Mouse (Mus musculus) ES-E14 (cell line): ENCODE data around the gene Zfp784. TPM values are rescaled to one million over a fixed set of nuclear protein-coding genes. Genes with fewer than 3 reads are reported as not detected.

Experiments used
- DNase-seq: peaks from one replicate; pipeline ENCODE4 v3.0.0-alpha.2; 2013; ENCODE audit warnings: low read depth, low spot score
- H3K27ac ChIP-seq: 2 replicates; pipeline ENCODE4 v1.5.1; 2012; ENCODE audit warnings: low read depth, mild to moderate bottlenecking, low read length, moderate library complexity, mixed read lengths; ENCODE audit not compliant: poor library complexity, insufficient read depth, severe bottlenecking
- H3K36me3 ChIP-seq: 2 replicates; pipeline ENCODE4 v1.6.1; 2012; ENCODE audit warnings: mild to moderate bottlenecking, low read length, moderate library complexity, mixed read lengths; ENCODE audit not compliant: control insufficient read depth, poor library complexity, insufficient read depth, severe bottlenecking
- H3K4me1 ChIP-seq, 2 experiments: fragments of 150-350 bp in 1 of 2; sonication (generic) in 1 of 2; 2 replicates each; pipeline ENCODE4 v1.6.1; 2012; ENCODE audit warnings: low read length in 2 of 2, mild to moderate bottlenecking in 1 of 2, mixed read lengths in 1 of 2; ENCODE audit not compliant: control insufficient read depth in 2 of 2, insufficient read depth in 2 of 2, poor library complexity in 1 of 2
- H3K4me3 ChIP-seq, 2 experiments: fragments of 150-350 bp in 1 of 2; sonication (generic) in 1 of 2; 2 replicates each; pipeline ENCODE4 v1.5.1; 2012; ENCODE audit warnings: low read length in 2 of 2, low read depth in 1 of 2, mild to moderate bottlenecking in 1 of 2, mixed read lengths in 1 of 2; ENCODE audit not compliant: insufficient read depth in 1 of 2, poor library complexity in 1 of 2, severe bottlenecking in 1 of 2
- H3K9ac ChIP-seq: 2 replicates; pipeline ENCODE4 v1.6.1; 2012; ENCODE audit warnings: low read depth, mild to moderate bottlenecking, low read length, mixed read lengths; ENCODE audit not compliant: poor library complexity, insufficient read depth, severe bottlenecking
- H3K9me3 ChIP-seq: fragments of 150-350 bp; sonication (generic); 2 replicates; pipeline ENCODE4 v1.6.1; 2012; ENCODE audit warnings: low read depth, mild to moderate bottlenecking, low read length; ENCODE audit not compliant: control insufficient read depth, insufficient read depth
- CHD2 ChIP-seq: IDR thresholded peaks from 2 replicates; pipeline ENCODE4 v1.6.1; 2014; ENCODE audit warnings: mild to moderate bottlenecking, low read depth, low read length, inconsistent platforms
- HCFC1 ChIP-seq: IDR thresholded peaks from 2 replicates; pipeline ENCODE4 v1.6.1; 2012; ENCODE audit warnings: low read length, inconsistent platforms, borderline replicate concordance; ENCODE audit not compliant: insufficient read depth
- MAFK ChIP-seq: IDR thresholded peaks from 2 replicates; pipeline ENCODE4 v1.6.1; 2014; ENCODE audit warnings: mild to moderate bottlenecking, low read depth, low read length, inconsistent platforms; ENCODE audit not compliant: insufficient read depth
- ZC3H11A ChIP-seq: IDR thresholded peaks from 2 replicates; pipeline ENCODE4 v1.6.1; 2012; ENCODE audit warnings: low read depth, mild to moderate bottlenecking, inconsistent platforms, low read length, borderline replicate concordance
- ZNF384 ChIP-seq: IDR thresholded peaks from 2 replicates; pipeline ENCODE4 v1.6.1; 2012; ENCODE audit warnings: low read depth, low read length, inconsistent platforms
- in situ Hi-C, 2 experiments: fragments of 600-800 bp; cut with MboI; formaldehyde crosslinking; loops; one replicate each; pipeline ENCODE4 v1.15.1; 2025; ENCODE audit warnings: low sequenced_read_pairs in 2 of 2, inconsistent platforms in 1 of 2; ENCODE audit not compliant: unreplicated experiment in 2 of 2
- total RNA-seq: library from RNA; depleted of rRNA; stranded (reverse); fragments of 300-350 nt; gene quantifications from 2 replicates; pipeline ENCODE4 v1.2.3, GENCODE M21; 2012

Zfp784 gene
- total RNA-seq, 1 experiment, result 0.71 TPM

DNA sequence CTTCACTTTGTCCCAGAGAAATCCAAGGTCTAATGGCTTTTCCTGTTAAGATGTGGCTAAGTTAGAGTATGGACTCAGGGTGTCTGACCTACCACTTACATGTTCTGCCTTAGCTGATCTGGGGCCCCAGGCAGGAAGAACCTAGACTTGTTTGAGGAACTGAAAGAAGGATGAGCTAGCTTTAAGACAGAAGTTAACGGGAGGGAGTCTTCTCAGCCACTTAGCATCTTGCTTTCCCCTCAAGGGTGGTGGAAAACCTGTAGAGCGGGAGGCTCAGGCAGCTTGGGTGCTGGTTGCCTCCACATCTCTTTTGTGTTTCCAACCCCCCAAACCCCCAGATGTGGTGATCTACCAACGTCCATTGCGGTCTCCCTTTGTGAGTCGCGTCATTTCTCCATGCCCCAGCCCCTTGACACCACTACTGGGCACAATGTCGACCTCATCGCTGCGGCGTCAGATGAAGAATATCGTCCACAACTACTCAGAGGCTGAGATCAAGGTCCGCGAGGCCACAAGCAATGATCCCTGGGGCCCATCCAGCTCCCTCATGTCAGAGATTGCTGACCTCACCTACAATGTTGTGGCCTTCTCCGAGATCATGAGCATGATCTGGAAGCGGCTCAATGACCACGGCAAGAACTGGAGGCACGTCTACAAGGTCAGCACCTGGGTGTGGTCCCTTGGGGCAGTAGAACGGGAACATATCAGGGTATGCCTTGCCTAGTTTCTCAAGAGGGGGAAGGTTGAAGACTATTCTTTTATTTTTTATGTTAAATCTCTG lies 45.3 kb upstream of the Zfp784 start:
- TF ChIP-seq MAFK (no peak), ZNF384 (no peak)
- in situ Hi-C loops, result no loop called here
- Histone ChIP-seq H3K27ac (no peak overlapping the region), H3K9me3 (no peaks in the 10 kb centered on the region), H3K4me3 (no peak overlapping the region), H3K4me1 (peaks cover 2% of the 10 kb centered on the region in 2 experiments; a peak in 1 of 4 replicates), H3K9ac (no peak overlapping the region), H3K36me3 (peaks cover 40% of the 10 kb centered on the region)
- DNase-seq, result no peak

GRCm38 (mm10) chr7:5081939-5082338 lies 43.7 kb upstream of the Zfp784 start:
- no peak for TF ChIP-seq ZC3H11A
- no peak for TF ChIP-seq CHD2
- no peak for TF ChIP-seq HCFC1
- TF ChIP-seq ZNF384, result no peak
- no peak for TF ChIP-seq MAFK
- in situ Hi-C loops, result no loop called here
- no peak for DNase-seq
- Histone ChIP-seq H3K4me3 (no peak overlapping the region), H3K27ac (no peak overlapping the region), H3K4me1 (peaks cover 2% of the 10 kb centered on the region in 2 experiments; a peak in 1 of 4 replicates), H3K36me3 (peaks cover 42% of the 10 kb centered on the region), H3K9ac (no peak overlapping the region), H3K9me3 (no peaks in the 10 kb centered on the region)

- H3K4me3 ChIP-seq, result peak overlapping the region in 1 of 2 experiments; percentile 81; a peak in 3 of 4 replicates
- H3K9me3 ChIP-seq, result no peaks in the 10 kb centered on the region
- H3K27ac ChIP-seq, result no peak overlapping the region; the same call in 1 of the 2 replicates
- no peak for DNase-seq
- peaks cover 42% of the 10 kb centered on the region for H3K36me3 ChIP-seq
- H3K9ac ChIP-seq, result no peak overlapping the region; the same call in 1 of the 2 replicates
- H3K4me1 ChIP-seq, result peaks cover 2% of the 10 kb centered on the region in 2 experiments; a peak in 1 of 4 replicates
- no peak for TF ChIP-seq MAFK
- no peak for TF ChIP-seq HCFC1
- no peak for TF ChIP-seq ZNF384
- TF ChIP-seq ZC3H11A, result no peak
- TF ChIP-seq CHD2, result no peak
- in situ Hi-C loops, result no loop called here
These were observed 43.0 kb upstream of the Zfp784 start for GRCm38 (mm10) chr7:5081241-5081640.

- Histone ChIP-seq H3K36me3 (peaks cover 42% of the 10 kb centered on the region), H3K9ac (peak overlapping the region; percentile 91), H3K27ac (no peak overlapping the region; the same call in 1 of the 2 replicates), H3K4me1 (peaks cover 2 to 3% of the 10 kb centered on the region in 2 experiments; a peak in 1 of 4 replicates), H3K9me3 (no peaks in the 10 kb centered on the region), H3K4me3 (peak overlapping the region; percentile 81 to 97)
- no peak for DNase-seq
- in situ Hi-C loops, result no loop called here
- TF ChIP-seq ZNF384, result no peak
These were observed 42.6 kb upstream of the Zfp784 start for GRCm38 (mm10) chr7:5080815-5081214.
